Mouse (Mus musculus) heart, postnatal 0 days (tissue): ENCODE data around the gene Zfp354b. TPM values are rescaled to one million over a fixed set of nuclear protein-coding genes. Genes with fewer than 3 reads are reported as not detected.

Experiments used
- ATAC-seq: fragments of 200-750 bp; cut with Nextera tagmentation; 2 replicates; pipeline ENCODE4 v1.8.0; 2017; ENCODE audit warnings: low read depth, moderate number of reproducible peaks, moderate library complexity; ENCODE audit not compliant: insufficient read depth
- DNase-seq: peaks from one replicate; pipeline ENCODE4 v3.0.0-alpha.2; 2016; ENCODE audit warnings: low spot score
- H3K27ac ChIP-seq: fragments of 300-500 bp; sonication (generic); 2 replicates; pipeline ENCODE4 v1.5.1; 2014; ENCODE audit warnings: low read depth, mild to moderate bottlenecking
- H3K27me3 ChIP-seq: fragments of 300-500 bp; sonication (generic); 2 replicates; pipeline ENCODE4 v1.6.1; 2014; ENCODE audit warnings: low read length, mixed read lengths; ENCODE audit not compliant: control insufficient read depth, insufficient read depth
- H3K36me3 ChIP-seq: fragments of 300-500 bp; sonication (generic); replicated peaks from 2 replicates; pipeline ENCODE4 v1.6.1; 2014; ENCODE audit warnings: low read length, mixed read lengths; ENCODE audit not compliant: control insufficient read depth, insufficient read depth
- H3K4me1 ChIP-seq: fragments of 300-500 bp; sonication (generic); 2 replicates; pipeline ENCODE4 v1.6.1; 2014; ENCODE audit warnings: antibody characterized with exemption; ENCODE audit not compliant: control insufficient read depth, insufficient read depth
- H3K4me2 ChIP-seq: fragments of 300-500 bp; sonication (generic); 2 replicates; pipeline ENCODE4 v1.6.1; 2014; ENCODE audit warnings: low read depth, mild to moderate bottlenecking, low read length, moderate library complexity
- H3K4me3 ChIP-seq: fragments of 300-500 bp; sonication (generic); 2 replicates; pipeline ENCODE4 v1.5.1; 2014; ENCODE audit warnings: low read depth, low read length
- H3K9ac ChIP-seq: fragments of 300-500 bp; sonication (generic); replicated peaks from 2 replicates; pipeline ENCODE4 v1.6.1; 2014; ENCODE audit warnings: low read depth, low read length, mixed read lengths
- H3K9me3 ChIP-seq: fragments of 300-500 bp; sonication (generic); replicated peaks from 2 replicates; pipeline ENCODE4 v1.6.1; 2016; ENCODE audit warnings: low read length; ENCODE audit not compliant: control insufficient read depth
- CTCF ChIP-seq: IDR thresholded peaks from 2 replicates; pipeline ENCODE4 v1.5.1; 2016; ENCODE audit warnings: antibody characterized with exemption, control low read depth, low read depth
- EP300 ChIP-seq: IDR thresholded peaks from 2 replicates; pipeline ENCODE4 v1.6.1; 2016; ENCODE audit warnings: antibody characterized with exemption, low read depth
- WGBS: fragments of 180-500 bp; shearing (Covaris S2); extraction: QIAGEN DNeasy Blood & Tissue Kit; methylation state at CpG from one replicate; pipeline ENCODE4 v1.1.7; 2014; 5-methylcytosine and 5-hydroxymethylcytosine counted together
- polyA plus RNA-seq: library from polyadenylated mRNA; unstranded; fragments of >200 nt; fragmentation: Nextera tagmentation; extraction: Ambion mirVana; gene quantifications from 2 replicates; pipeline ENCODE4 v1.2.1, GENCODE M21; 2015
- total RNA-seq: library from RNA; depleted of rRNA; stranded (reverse); fragments of >200 nt; gene quantifications from 2 replicates; pipeline ENCODE4 v1.2.3, GENCODE M21; 2014; ENCODE audit warnings: low replicate concordance

Gene Zfp354b
- total and polyA plus RNA-seq, 2 experiments from 2014 or later: 0.73 to 0.85 TPM

GRCm38 (mm10) chr11:50908136-50908535, 23.3 kb downstream of the Zfp354b start:
- ATAC-seq (no peak), DNase-seq (no peak)
- WGBS: 91% methylated on average over 5 of the region's 5 CpGs
- Histone ChIP-seq H3K4me2 (no peak overlapping the region), H3K4me3 (no peak overlapping the region), H3K4me1 (no peaks in the 10 kb centered on the region; the same call in 1 of the 2 replicates), H3K36me3 (peaks cover 81% of the 10 kb centered on the region), H3K9me3 (peaks cover 14% of the 10 kb centered on the region), H3K27ac (no peak overlapping the region), H3K27me3 (no peaks in the 10 kb centered on the region), H3K9ac (no peak overlapping the region)
- TF ChIP-seq CTCF (no peak), EP300 (no peak)

- 56% methylated on average over 1 of the region's 1 CpGs for WGBS
- no peaks in the 10 kb centered on the region for H3K4me1 ChIP-seq
- H3K27me3 ChIP-seq: no peaks in the 10 kb centered on the region
- peaks cover 54% of the 10 kb centered on the region for H3K9me3 ChIP-seq
- H3K4me3 ChIP-seq: no peak overlapping the region
- DNase-seq (no peak), ATAC-seq (no peak)
- TF ChIP-seq CTCF: no peak
- TF ChIP-seq EP300: no peak
- no peak overlapping the region for H3K27ac ChIP-seq
- peaks cover 24% of the 10 kb centered on the region for H3K36me3 ChIP-seq
- H3K4me2 ChIP-seq: no peak overlapping the region
- H3K9ac ChIP-seq: no peak overlapping the region
These were observed 34.1 kb downstream of the Zfp354b start for GRCm38 (mm10) chr11:50897359-50897758.

- H3K27me3 ChIP-seq: no peaks in the 10 kb centered on the region
- no peak for DNase-seq
- H3K4me2 ChIP-seq: no peak overlapping the region
- H3K36me3 ChIP-seq: no peaks in the 10 kb centered on the region
- TF ChIP-seq CTCF: no peak
- no peak for TF ChIP-seq EP300
- 0 out of 2 replicates have a peak, but pooled peaks cover 4% of the 10 kb centered on the region for H3K4me1 ChIP-seq
- H3K4me3 ChIP-seq: no peak overlapping the region
- no peak overlapping the region for H3K9ac ChIP-seq
- WGBS: 39% methylated on average over 2 of the region's 2 CpGs
- ATAC-seq: no peak
- no peak overlapping the region for H3K27ac ChIP-seq
- peaks cover 11% of the 10 kb centered on the region for H3K9me3 ChIP-seq
These were observed 39.0 kb downstream of the Zfp354b start for GRCm38 (mm10) chr11:50892441-50892840.

- Histone ChIP-seq H3K4me2 (peak within 1 kb of the TSS; percentile 73), H3K9me3 (0 out of 2 replicates have a peak, but pooled peaks cover 4% of the 10 kb centered on the region), H3K27me3 (no peaks in the 10 kb centered on the region), H3K4me1 (0 out of 2 replicates have a peak, but pooled peaks cover 4% of the 10 kb centered on the region), H3K27ac (no peak within 1 kb of the TSS), H3K4me3 (peak within 1 kb of the TSS; percentile 46), H3K9ac (peak within 1 kb of the TSS; percentile 39; the same call in 1 of the 2 replicates), H3K36me3 (no peaks in the 10 kb centered on the region)
- ATAC-seq (peak; percentile 92), DNase-seq (peak; percentile 77)
- WGBS: 7% methylated on average over 26 of the region's 26 CpGs
- TF ChIP-seq EP300 (no peak), CTCF (no peak)
These were observed 43.9 kb downstream of the Zfp354b start, which contains the start of gene Zfp454 for GRCm38 (mm10) chr11:50887390-50888128. Gene Zfp454 (minus strand): TSS chr11:50887651.

GRCm38 (mm10) chr11:50886933-50887293, 44.5 kb downstream of the Zfp354b start:
- Histone ChIP-seq H3K27ac (no peak overlapping the region), H3K36me3 (no peaks in the 10 kb centered on the region), H3K4me2 (peak overlapping the region; percentile 73), H3K9me3 (0 out of 2 replicates have a peak, but pooled peaks cover under 1% of the 10 kb centered on the region), H3K4me1 (0 out of 2 replicates have a peak, but pooled peaks cover 4% of the 10 kb centered on the region), H3K9ac (peak overlapping the region; percentile 39; the same call in 1 of the 2 replicates), H3K4me3 (peak overlapping the region; percentile 46), H3K27me3 (no peaks in the 10 kb centered on the region)
- TF ChIP-seq CTCF (no peak), EP300 (no peak)
- ATAC-seq (peak; percentile 2; the same call in 1 of the 2 replicates), DNase-seq (no peak)
- WGBS: 24% methylated on average over 10 of the region's 10 CpGs
